Mouse (Mus musculus): ENCODE data around the gene Fkbpl.

GRCm38 (mm10) chr17:34653746-34654285 is 9.3 kb downstream of the Fkbpl start:
- no peak for TF ChIP-seq EP300 (IDR thresholded peaks at IDR 0.05; ENCODE audit: low read depth)
- TF ChIP-seq CTCF (IDR thresholded peaks at IDR 0.05; ENCODE audit: low read depth): peak; percentile 73
